Mouse (Mus musculus) lung, adult 18-20 months (tissue): ENCODE data around the gene Gm13272.
A peak's percentile ranks its signal among the peaks of the same experiment; 100 is the strongest.
"Not testable (repeated sequence)": the region's sequence is repeated elsewhere in the genome, so short reads cannot be mapped to it uniquely, and the experiment has no call there.

Experiments
- DNase-seq, 2 experiments: peaks; one replicate each; pipeline ENCODE4 v3.0.0; 2022; ENCODE audit warnings: mixed read lengths in 2 of 2

Gm13272 gene

GRCm38 (mm10) chr4:88779550-88779949, at the start of gene Gm13272:
Gm13272 (plus strand) TSS chr4:88779850.
- DNase-seq, result not testable (repeated sequence)

- DNase-seq, result peak; percentile 60 to 69
These were observed 41.2 kb upstream of the Gm13272 start for GRCm38 (mm10) chr4:88738480-88738879.

- no peak for DNase-seq
These were observed 40.6 kb upstream of the Gm13272 start for GRCm38 (mm10) chr4:88739036-88739435.

GRCm38 (mm10) chr4:88741426-88741825, 38.2 kb upstream of the Gm13272 start:
- DNase-seq, result no peak

GRCm38 (mm10) chr4:88742771-88743371, 36.8 kb upstream of the Gm13272 start:
- no peak for DNase-seq

- no peak for DNase-seq
These were observed 35.4 kb upstream of the Gm13272 start for GRCm38 (mm10) chr4:88744207-88744606.

- DNase-seq, result no peak
These were observed 29.7 kb upstream of the Gm13272 start for GRCm38 (mm10) chr4:88749926-88750325.

GRCm38 (mm10) chr4:88754818-88755340, 24.8 kb upstream of the Gm13272 start, which contains the start of gene Gm13271:
Gm13271 (plus strand) TSS chr4:88754868.
- DNase-seq, result peak; percentile 47 to 73

- not testable (repeated sequence) for DNase-seq
These were observed 22.8 kb upstream of the Gm13272 start for GRCm38 (mm10) chr4:88756581-88757513.

GRCm38 (mm10) chr4:88757628-88758031, 22.0 kb upstream of the Gm13272 start:
- DNase-seq, result peak; percentile 89

GRCm38 (mm10) chr4:88758751-88759150, 20.9 kb upstream of the Gm13272 start:
- DNase-seq, result not testable (repeated sequence)

GRCm38 (mm10) chr4:88759610-88760268, 19.9 kb upstream of the Gm13272 start, which contains the start of gene Gm13283:
Gm13283 (plus strand) TSS chr4:88760119.
- DNase-seq, result peak; percentile 35 to 38

- DNase-seq, result peak; percentile 84 to 87
These were observed 19.2 kb upstream of the Gm13272 start for GRCm38 (mm10) chr4:88760431-88760830.

- DNase-seq, result peak; percentile 54 to 72
These were observed 17.9 kb upstream of the Gm13272 start for GRCm38 (mm10) chr4:88761776-88762175.

GRCm38 (mm10) chr4:88762341-88762740, 17.3 kb upstream of the Gm13272 start:
- not testable (repeated sequence) for DNase-seq

- peak; percentile 72 to 77 for DNase-seq
These were observed 16.1 kb upstream of the Gm13272 start for GRCm38 (mm10) chr4:88763384-88764018.

GRCm38 (mm10) chr4:88773534-88773933, 6.1 kb upstream of the Gm13272 start, which contains the start of gene Gm13290:
Gm13290 (plus strand) TSS chr4:88773834.
- not testable (repeated sequence) for DNase-seq

- DNase-seq, result not testable (repeated sequence)
These were observed 3.0 kb upstream of the Gm13272 start, which contains the start of gene Gm13289 for GRCm38 (mm10) chr4:88776622-88777021. Gm13289 (plus strand) TSS chr4:88776922.

GRCm38 (mm10) chr4:88780320-88780719, 670 bp downstream of the Gm13272 start:
- DNase-seq, result not testable (repeated sequence)

- not testable (repeated sequence) for DNase-seq
These were observed 2.2 kb downstream of the Gm13272 start, which contains the start of gene Ifnz for GRCm38 (mm10) chr4:88781831-88782230. Ifnz (plus strand) TSS chr4:88782131.

GRCm38 (mm10) chr4:88782335-88782734, 2.7 kb downstream of the Gm13272 start:
- peak; percentile 23 to 24 for DNase-seq

- DNase-seq, result not testable (repeated sequence)
These were observed 5.8 kb downstream of the Gm13272 start, which contains the start of gene Gm13276 for GRCm38 (mm10) chr4:88785409-88785808. Gm13276 (plus strand) TSS chr4:88785709.
